Mouse (Mus musculus) ES-E14 (cell line): ENCODE measurements around the gene Klhdc3. TPM values are rescaled to one million over a fixed set of nuclear protein-coding genes. Genes with fewer than 3 reads are reported as not detected.

Experiments used
- DNase-seq: peaks from one replicate; pipeline ENCODE4 v3.0.0-alpha.2; 2013; ENCODE audit warnings: low read depth, low spot score
- H3K27ac ChIP-seq: 2 replicates; pipeline ENCODE4 v1.5.1; 2012; ENCODE audit warnings: low read depth, mild to moderate bottlenecking, low read length, moderate library complexity, mixed read lengths; ENCODE audit not compliant: poor library complexity, insufficient read depth, severe bottlenecking
- H3K36me3 ChIP-seq: 2 replicates; pipeline ENCODE4 v1.6.1; 2012; ENCODE audit warnings: mild to moderate bottlenecking, low read length, moderate library complexity, mixed read lengths; ENCODE audit not compliant: control insufficient read depth, poor library complexity, insufficient read depth, severe bottlenecking
- H3K4me1 ChIP-seq, 2 experiments: fragments of 150-350 bp in 1 of 2; sonication (generic) in 1 of 2; 2 replicates each; pipeline ENCODE4 v1.6.1; 2012; ENCODE audit warnings: low read length in 2 of 2, mild to moderate bottlenecking in 1 of 2, mixed read lengths in 1 of 2; ENCODE audit not compliant: control insufficient read depth in 2 of 2, insufficient read depth in 2 of 2, poor library complexity in 1 of 2
- H3K4me3 ChIP-seq, 2 experiments: fragments of 150-350 bp in 1 of 2; sonication (generic) in 1 of 2; 2 replicates each; pipeline ENCODE4 v1.5.1; 2012; ENCODE audit warnings: low read length in 2 of 2, low read depth in 1 of 2, mild to moderate bottlenecking in 1 of 2, mixed read lengths in 1 of 2; ENCODE audit not compliant: insufficient read depth in 1 of 2, poor library complexity in 1 of 2, severe bottlenecking in 1 of 2
- H3K9ac ChIP-seq: 2 replicates; pipeline ENCODE4 v1.6.1; 2012; ENCODE audit warnings: low read depth, mild to moderate bottlenecking, low read length, mixed read lengths; ENCODE audit not compliant: poor library complexity, insufficient read depth, severe bottlenecking
- H3K9me3 ChIP-seq: fragments of 150-350 bp; sonication (generic); 2 replicates; pipeline ENCODE4 v1.6.1; 2012; ENCODE audit warnings: low read depth, mild to moderate bottlenecking, low read length; ENCODE audit not compliant: control insufficient read depth, insufficient read depth
- CHD2 ChIP-seq: IDR thresholded peaks from 2 replicates; pipeline ENCODE4 v1.6.1; 2014; ENCODE audit warnings: mild to moderate bottlenecking, low read depth, low read length, inconsistent platforms
- HCFC1 ChIP-seq: IDR thresholded peaks from 2 replicates; pipeline ENCODE4 v1.6.1; 2012; ENCODE audit warnings: low read length, inconsistent platforms, borderline replicate concordance; ENCODE audit not compliant: insufficient read depth
- MAFK ChIP-seq: IDR thresholded peaks from 2 replicates; pipeline ENCODE4 v1.6.1; 2014; ENCODE audit warnings: mild to moderate bottlenecking, low read depth, low read length, inconsistent platforms; ENCODE audit not compliant: insufficient read depth
- ZC3H11A ChIP-seq: IDR thresholded peaks from 2 replicates; pipeline ENCODE4 v1.6.1; 2012; ENCODE audit warnings: low read depth, mild to moderate bottlenecking, inconsistent platforms, low read length, borderline replicate concordance
- ZNF384 ChIP-seq: IDR thresholded peaks from 2 replicates; pipeline ENCODE4 v1.6.1; 2012; ENCODE audit warnings: low read depth, low read length, inconsistent platforms
- in situ Hi-C, 2 experiments: fragments of 600-800 bp; cut with MboI; formaldehyde crosslinking; loops; one replicate each; pipeline ENCODE4 v1.15.1; 2025; ENCODE audit warnings: low sequenced_read_pairs in 2 of 2, inconsistent platforms in 1 of 2; ENCODE audit not compliant: unreplicated experiment in 2 of 2
- total RNA-seq: library from RNA; depleted of rRNA; stranded (reverse); fragments of 300-350 nt; gene quantifications from 2 replicates; pipeline ENCODE4 v1.2.3, GENCODE M21; 2012; rRNA removed

Klhdc3 gene
- 65.1 and 73.0 TPM in 2 replicates for total RNA-seq

DNA sequence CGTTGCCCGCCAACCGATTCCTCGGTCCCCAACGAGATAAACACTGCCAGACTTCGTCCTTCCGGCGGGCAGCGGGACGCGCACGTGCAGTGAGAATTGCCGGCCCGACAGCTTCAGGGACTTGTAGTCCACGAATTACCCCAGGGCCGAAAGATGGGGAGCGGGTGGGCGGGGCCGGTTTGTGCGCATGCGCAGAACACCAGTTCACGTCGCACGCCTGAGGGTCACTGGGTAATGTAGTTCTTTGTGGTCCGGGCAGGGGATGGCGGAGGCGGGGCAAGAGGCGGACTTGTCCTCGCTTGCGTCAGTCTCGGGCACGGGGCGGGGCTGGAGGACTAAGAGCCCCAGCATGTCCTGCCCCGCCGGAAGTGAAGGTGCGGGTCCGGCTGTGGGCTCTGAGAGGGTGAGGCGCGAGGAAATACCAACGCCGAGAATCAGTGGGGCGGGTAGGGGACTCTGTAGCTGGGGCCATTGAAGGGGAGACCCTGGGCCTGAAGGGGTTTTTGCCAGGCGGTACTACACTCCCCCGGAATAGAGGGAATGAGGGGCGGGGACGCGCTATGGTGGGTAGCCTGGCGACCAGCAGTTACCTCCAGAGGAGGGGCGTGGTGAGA is at the start of gene Klhdc3:
Klhdc3 (minus strand) TSS at position 155 of the 614 bp plus-strand sequence.
- in situ Hi-C loops, result no loop called here
- Histone ChIP-seq H3K27ac (peak within 1 kb of the TSS; percentile 94), H3K9ac (peak within 1 kb of the TSS; percentile 92), H3K36me3 (peaks cover 49% of the 10 kb centered on the region), H3K9me3 (no peaks in the 10 kb centered on the region), H3K4me3 (peak within 1 kb of the TSS; percentile 95 to 98), H3K4me1 (peaks cover 17 to 43% of the 10 kb centered on the region in 2 experiments; a peak in 3 of 4 replicates)
- TF ChIP-seq CHD2, result no peak
- TF ChIP-seq HCFC1, result peak; percentile 94
- TF ChIP-seq ZNF384, result no peak
- peak; percentile 99 for DNase-seq

DNA sequence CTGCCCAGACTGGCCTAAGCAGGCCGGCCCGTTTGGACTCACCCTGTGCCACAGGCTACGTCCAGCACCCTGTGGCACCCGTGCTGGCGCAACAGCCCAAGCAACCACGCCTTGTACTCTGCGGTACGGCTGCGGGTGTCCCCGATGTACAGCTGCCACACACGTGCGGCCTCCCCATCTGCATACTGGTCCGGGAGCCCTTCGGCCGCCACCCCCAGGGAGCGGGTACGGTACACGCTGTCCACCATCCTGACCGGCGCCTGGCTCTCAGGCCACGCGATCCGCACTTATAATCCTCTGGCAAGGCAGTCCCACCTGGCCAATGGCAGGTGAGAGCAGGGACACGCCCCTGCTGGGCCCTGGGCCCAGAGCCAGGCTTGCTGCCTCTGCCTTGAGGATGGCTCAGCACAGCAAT is 48.2 kb upstream of the Klhdc3 start, which contains the start of gene Gnmt:
Gnmt (minus strand) TSS at position 265 of the 415 bp plus-strand sequence.
- H3K27ac ChIP-seq, result no peak within 1 kb of the TSS
- TF ChIP-seq ZNF384 (no peak), ZC3H11A (no peak), HCFC1 (no peak), MAFK (no peak), CHD2 (no peak)
- H3K9ac ChIP-seq, result peak within 1 kb of the TSS; percentile 8
- H3K36me3 ChIP-seq, result no peaks in the 10 kb centered on the region; the same call in 1 of the 2 replicates
- DNase-seq, result no peak
- peaks cover 0 to 2% of the 10 kb centered on the region in 2 experiments; a peak in 2 of 4 replicates for H3K4me1 ChIP-seq
- H3K4me3 ChIP-seq, result peak within 1 kb of the TSS; percentile 61 to 86
- in situ Hi-C loops, result no loop called here
- no peaks in the 10 kb centered on the region for H3K9me3 ChIP-seq

DNA sequence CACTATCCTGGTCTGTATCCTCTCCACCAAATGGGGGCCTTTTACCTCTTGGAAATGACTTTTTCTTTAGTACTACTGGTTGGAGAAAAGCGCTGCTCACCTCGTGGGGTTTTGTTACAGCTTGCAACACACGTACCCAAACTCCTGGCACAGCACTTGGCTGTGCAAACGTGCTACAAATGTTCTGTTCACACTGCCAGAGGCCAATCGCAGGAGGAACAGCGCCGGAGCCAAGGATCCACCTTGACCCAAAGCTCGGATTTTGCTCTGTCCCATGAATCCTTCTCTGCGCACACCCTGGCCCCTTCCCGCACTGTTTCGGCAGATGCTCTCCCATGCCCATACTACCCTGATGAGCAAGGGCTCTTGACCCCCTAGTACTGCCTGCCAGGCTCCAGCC is 47.8 kb upstream of the Klhdc3 start:
- peaks cover 2% of the 10 kb centered on the region; the same call in 1 of the 2 replicates for H3K36me3 ChIP-seq
- H3K9me3 ChIP-seq, result no peaks in the 10 kb centered on the region
- in situ Hi-C loops, result no loop called here
- peak overlapping the region; percentile 8; the same call in 1 of the 2 replicates for H3K9ac ChIP-seq
- H3K4me3 ChIP-seq, result peak overlapping the region; percentile 61 to 86
- H3K27ac ChIP-seq, result no peak overlapping the region
- TF ChIP-seq ZNF384, result no peak
- TF ChIP-seq CHD2, result no peak
- no peak for TF ChIP-seq ZC3H11A
- no peak for TF ChIP-seq MAFK
- no peak for TF ChIP-seq HCFC1
- DNase-seq, result no peak
- H3K4me1 ChIP-seq, result peaks cover 0 to 2% of the 10 kb centered on the region in 2 experiments; a peak in 2 of 4 replicates

DNA sequence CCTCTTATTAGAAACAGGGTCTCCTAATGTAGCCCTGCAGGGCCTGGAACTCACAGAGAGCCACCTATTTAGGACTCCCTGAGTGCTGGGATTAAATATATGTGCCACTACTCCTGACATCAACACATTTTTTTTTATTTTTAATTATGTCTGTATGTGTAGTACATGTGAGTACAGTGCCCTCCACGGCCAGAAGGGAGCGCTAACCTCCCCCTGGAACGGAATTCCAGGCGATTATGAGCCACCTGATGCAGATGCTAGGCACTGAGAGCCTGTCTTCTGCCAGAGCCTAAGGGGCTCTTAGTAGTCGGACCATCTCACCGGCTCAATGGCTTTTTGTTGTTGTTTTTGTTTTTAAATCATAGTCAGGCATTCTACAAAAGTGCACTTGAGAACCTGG is 47.3 kb upstream of the Klhdc3 start:
- peak overlapping the region in 1 of 2 experiments; percentile 86; a peak in 1 of 4 replicates for H3K4me3 ChIP-seq
- H3K9ac ChIP-seq, result no peak overlapping the region
- TF ChIP-seq HCFC1 (no peak), ZNF384 (peak; percentile 42; the same call in 1 of the 2 replicates)
- peaks cover 3% of the 10 kb centered on the region; the same call in 1 of the 2 replicates for H3K36me3 ChIP-seq
- DNase-seq, result peak; percentile 79
- no peak overlapping the region for H3K27ac ChIP-seq
- no peaks in the 10 kb centered on the region for H3K9me3 ChIP-seq
- peaks cover 0 to 2% of the 10 kb centered on the region in 2 experiments; a peak in 2 of 4 replicates for H3K4me1 ChIP-seq
- in situ Hi-C loops, result no loop called here

DNA sequence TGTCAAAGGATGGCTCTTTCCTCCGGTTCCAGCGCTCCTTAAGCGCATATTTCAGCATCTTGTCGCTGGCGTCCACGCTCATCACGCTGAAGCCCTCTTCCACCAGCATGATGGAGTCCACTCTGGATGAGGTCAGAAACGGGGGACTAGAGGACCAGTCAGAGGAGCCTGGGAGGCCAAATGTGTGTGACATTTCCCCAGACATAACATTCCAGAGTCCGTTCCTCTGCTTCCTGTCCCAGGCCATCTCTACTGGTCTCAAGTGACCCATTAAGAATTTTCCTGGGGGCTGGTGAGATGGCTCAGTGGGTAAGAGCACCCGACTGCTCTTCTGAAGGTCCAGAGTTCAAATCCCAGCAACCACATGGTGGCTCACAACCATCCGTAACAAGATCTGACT is 46.6 kb upstream of the Klhdc3 start:
- no peak overlapping the region for H3K9ac ChIP-seq
- H3K36me3 ChIP-seq, result peaks cover 3% of the 10 kb centered on the region; the same call in 1 of the 2 replicates
- DNase-seq, result no peak
- no peak overlapping the region for H3K27ac ChIP-seq
- TF ChIP-seq ZC3H11A, result no peak
- TF ChIP-seq CHD2, result no peak
- H3K4me1 ChIP-seq, result peaks cover 0 to 2% of the 10 kb centered on the region in 2 experiments; a peak in 2 of 4 replicates
- H3K9me3 ChIP-seq, result no peaks in the 10 kb centered on the region
- in situ Hi-C loops, result no loop called here
- no peak overlapping the region for H3K4me3 ChIP-seq
